Mouse (Mus musculus): ENCODE data around the gene Ric1.

Gene Ric1

DNA sequence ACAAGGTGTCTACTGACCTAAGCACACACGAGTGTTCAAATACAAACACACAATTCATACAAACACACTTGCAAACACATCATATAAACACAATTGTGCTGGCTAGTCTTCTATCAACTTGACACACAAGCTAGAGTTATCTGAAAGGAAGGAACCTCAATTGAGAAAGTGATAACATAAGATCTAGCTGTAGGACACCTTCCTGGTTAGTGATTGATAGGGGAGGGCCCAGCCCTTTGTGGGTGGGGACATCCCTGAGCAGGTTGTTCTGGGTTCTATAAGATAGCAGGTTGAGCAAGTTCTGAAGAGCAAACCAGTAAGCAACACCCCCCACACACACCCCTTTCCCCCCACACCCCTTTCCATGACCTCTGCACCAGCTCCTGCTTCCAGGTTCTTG, 127.6 kb downstream of the Ric1 start:
- H3K27me3 ChIP-seq (ENCODE audit: insufficient read depth, low read length), result no peaks in the 10 kb centered on the region
- H3K36me3 ChIP-seq (ENCODE audit: insufficient read depth, low read length), result peaks cover 18% of the 10 kb centered on the region
- no peak for TF ChIP-seq NANOG (IDR thresholded peaks at IDR 0.05; ENCODE audit: borderline replicate concordance, low read length)
- no peak for TF ChIP-seq POU5F1 (IDR thresholded peaks at IDR 0.05; ENCODE audit: borderline replicate concordance, low read length)
- TF ChIP-seq CTCF (conservative IDR thresholded peaks at IDR 0.05; ENCODE audit: low read length), result no peak
- peaks cover 42% of the 10 kb centered on the region for H3K4me1 ChIP-seq (replicated peaks; ENCODE audit: low read depth, low read length)
- H3K9me3 ChIP-seq (ENCODE audit: low read length), result no peaks in the 10 kb centered on the region
- no peak overlapping the region for H3K4me3 ChIP-seq (replicated peaks; ENCODE audit: low read length)

- TF ChIP-seq CTCF (conservative IDR thresholded peaks at IDR 0.05; ENCODE audit: low read length) (no peak), POU5F1 (IDR thresholded peaks at IDR 0.05; ENCODE audit: borderline replicate concordance, low read length) (no peak), NANOG (IDR thresholded peaks at IDR 0.05; ENCODE audit: borderline replicate concordance, low read length) (no peak)
- Histone ChIP-seq H3K27me3 (ENCODE audit: insufficient read depth, low read length) (no peaks in the 10 kb centered on the region), H3K9me3 (ENCODE audit: low read length) (no peaks in the 10 kb centered on the region), H3K4me1 (replicated peaks; ENCODE audit: low read depth, low read length) (peaks cover 60% of the 10 kb centered on the region), H3K4me3 (replicated peaks; ENCODE audit: low read length) (peak overlapping the region; percentile 30), H3K36me3 (ENCODE audit: insufficient read depth, low read length) (no peaks in the 10 kb centered on the region)
Observed at GRCm38 (mm10) chr19:29653768-29654265, 131.7 kb downstream of the Ric1 start.

GRCm38 (mm10) chr19:29655148-29655547, 133.1 kb downstream of the Ric1 start:
- Histone ChIP-seq H3K9me3 (ENCODE audit: low read length) (no peaks in the 10 kb centered on the region), H3K4me1 (replicated peaks; ENCODE audit: low read depth, low read length) (peaks cover 69% of the 10 kb centered on the region), H3K4me3 (replicated peaks; ENCODE audit: low read length) (no peak overlapping the region), H3K27me3 (ENCODE audit: insufficient read depth, low read length) (no peaks in the 10 kb centered on the region), H3K36me3 (ENCODE audit: insufficient read depth, low read length) (no peaks in the 10 kb centered on the region)
- no peak for TF ChIP-seq CTCF (conservative IDR thresholded peaks at IDR 0.05; ENCODE audit: low read length)
- TF ChIP-seq POU5F1 (IDR thresholded peaks at IDR 0.05; ENCODE audit: borderline replicate concordance, low read length), result no peak
- TF ChIP-seq NANOG (IDR thresholded peaks at IDR 0.05; ENCODE audit: borderline replicate concordance, low read length), result peak; percentile 74; the same call in 1 of the 2 replicates

- Histone ChIP-seq H3K27me3 (ENCODE audit: insufficient read depth, low read length) (no peaks in the 10 kb centered on the region), H3K4me3 (replicated peaks; ENCODE audit: low read length) (peak overlapping the region; percentile 42), H3K36me3 (ENCODE audit: insufficient read depth, low read length) (no peaks in the 10 kb centered on the region), H3K9me3 (ENCODE audit: low read length) (no peaks in the 10 kb centered on the region), H3K4me1 (replicated peaks; ENCODE audit: low read depth, low read length) (peaks cover 71% of the 10 kb centered on the region)
- no peak for TF ChIP-seq CTCF (conservative IDR thresholded peaks at IDR 0.05; ENCODE audit: low read length)
- TF ChIP-seq POU5F1 (IDR thresholded peaks at IDR 0.05; ENCODE audit: borderline replicate concordance, low read length), result no peak
- no peak for TF ChIP-seq NANOG (IDR thresholded peaks at IDR 0.05; ENCODE audit: borderline replicate concordance, low read length)
Observed at GRCm38 (mm10) chr19:29656029-29656428, 133.9 kb downstream of the Ric1 start.

Measured in E14TG2a.4 (cell line).